Mouse (Mus musculus) G1E (cell line): ENCODE measurements around the gene Uggt1. TPM values are rescaled to one million over a fixed set of nuclear protein-coding genes. Genes with fewer than 3 reads are reported as not detected.

Source experiments
- ATAC-seq: 2 replicates; pipeline ENCODE4 v1.8.0; 2016; ENCODE audit warnings: mild to moderate bottlenecking; ENCODE audit not compliant: insufficient number of reproducible peaks, poor library complexity, low FRiP score, severe bottlenecking; ENCODE audit errors: extremely low read depth
- DNase-seq: peaks from one replicate; pipeline ENCODE4 v3.0.0; 2012; ENCODE audit warnings: low spot score
- H3K27me3 ChIP-seq: 2 replicates; pipeline ENCODE4 v1.6.1; 2012; ENCODE audit warnings: mild to moderate bottlenecking, low read length, inconsistent platforms; ENCODE audit not compliant: insufficient read depth
- H3K36me3 ChIP-seq: replicated peaks from 2 replicates; pipeline ENCODE3; 2012; ENCODE audit warnings: mild to moderate bottlenecking, inconsistent platforms
- H3K4me1 ChIP-seq: 2 replicates; pipeline ENCODE4 v1.6.1; 2012; ENCODE audit warnings: low read depth, low read length, inconsistent platforms, mixed read lengths; ENCODE audit not compliant: insufficient read depth
- H3K4me3 ChIP-seq: 2 replicates; pipeline ENCODE4 v1.5.1; 2012; ENCODE audit warnings: low read depth, mild to moderate bottlenecking, inconsistent platforms, low read length, moderate library complexity, mixed read lengths
- H3K9me3 ChIP-seq: replicated peaks from 2 replicates; pipeline ENCODE4 v1.6.1; 2012; ENCODE audit warnings: inconsistent platforms
- CTCF ChIP-seq: IDR thresholded peaks from 2 replicates; pipeline ENCODE4 v1.5.1; 2012; ENCODE audit warnings: low read depth, low read length, inconsistent platforms, mixed read lengths
- GATA1 ChIP-seq: IDR thresholded peaks from 2 replicates; pipeline ENCODE4 v1.6.1; 2012; ENCODE audit warnings: borderline replicate concordance, low read length, inconsistent platforms, mixed read lengths
- GATA2 ChIP-seq: IDR thresholded peaks from 2 replicates; pipeline ENCODE4 v1.6.1; 2012; ENCODE audit warnings: low read depth, low read length, inconsistent platforms, borderline replicate concordance
- POLR2AphosphoS5 ChIP-seq: IDR thresholded peaks from 2 replicates; pipeline ENCODE4 v1.6.1; 2012; ENCODE audit warnings: low read depth, low read length, inconsistent platforms; ENCODE audit not compliant: insufficient replicate concordance
- TAL1 ChIP-seq: conservative IDR thresholded peaks from 2 replicates; pipeline ENCODE4 v1.6.1; 2012; ENCODE audit warnings: low read depth, low read length, inconsistent platforms, mixed read lengths
- polyA plus RNA-seq: library from polyadenylated mRNA; stranded (reverse); fragments of >175 nt; gene quantifications from 2 replicates; pipeline ENCODE4 v1.2.3, GENCODE M21; 2012
- total RNA-seq, 2 experiments: library from RNA; stranded (forward) in 1 of 2; stranded (reverse) in 1 of 2; fragments of 200-1000 nt in 1 of 2; fragments of >200 nt in 1 of 2; fragmentation: Nextera tagmentation in 1 of 2; gene quantifications; 2 replicates each; pipeline ENCODE4 v1.2.3; 2014 to 2017

Gene Uggt1
- total and polyA plus RNA-seq, 3 experiments, result 12.2 to 97.8 (median 97.4) TPM

- TF ChIP-seq TAL1, result no peak
- no peak for TF ChIP-seq CTCF
- TF ChIP-seq GATA1, result no peak
- no peak for TF ChIP-seq GATA2
- no peak for TF ChIP-seq POLR2AphosphoS5
- no peak overlapping the region for H3K4me3 ChIP-seq
- DNase-seq, result no peak
- H3K27me3 ChIP-seq, result no peaks in the 10 kb centered on the region
- H3K9me3 ChIP-seq, result no peaks in the 10 kb centered on the region
- ATAC-seq, result no peak
- H3K36me3 ChIP-seq, result peaks cover 88% of the 10 kb centered on the region
- peaks cover 29% of the 10 kb centered on the region for H3K4me1 ChIP-seq
Measured at GRCm38 (mm10) chr1:36235855-36236254, 8.7 kb downstream of the Uggt1 start.

- TF ChIP-seq GATA2, result no peak
- TF ChIP-seq POLR2AphosphoS5, result no peak
- TF ChIP-seq CTCF, result no peak
- TF ChIP-seq GATA1, result no peak
- no peak for TF ChIP-seq TAL1
- Histone ChIP-seq H3K4me1 (peaks cover 24% of the 10 kb centered on the region), H3K4me3 (no peak overlapping the region), H3K27me3 (no peaks in the 10 kb centered on the region), H3K9me3 (no peaks in the 10 kb centered on the region), H3K36me3 (peaks cover 87% of the 10 kb centered on the region)
- no peak for DNase-seq
- ATAC-seq, result no peak
Measured at GRCm38 (mm10) chr1:36235057-36235639, 9.4 kb downstream of the Uggt1 start.

- no peak for DNase-seq
- no peak for TF ChIP-seq TAL1
- TF ChIP-seq CTCF, result no peak
- TF ChIP-seq POLR2AphosphoS5, result no peak
- no peak for TF ChIP-seq GATA2
- TF ChIP-seq GATA1, result no peak
- Histone ChIP-seq H3K27me3 (no peaks in the 10 kb centered on the region), H3K4me1 (peaks cover 12% of the 10 kb centered on the region; the same call in 1 of the 2 replicates), H3K36me3 (peaks cover 87% of the 10 kb centered on the region), H3K4me3 (no peak overlapping the region), H3K9me3 (no peaks in the 10 kb centered on the region)
- no peak for ATAC-seq
Measured at GRCm38 (mm10) chr1:36233218-36233617, 11.3 kb downstream of the Uggt1 start.

GRCm38 (mm10) chr1:36230919-36231705, 13.4 kb downstream of the Uggt1 start:
- no peaks in the 10 kb centered on the region for H3K27me3 ChIP-seq
- no peak for ATAC-seq
- no peak for DNase-seq
- peaks cover 92% of the 10 kb centered on the region for H3K36me3 ChIP-seq
- no peak overlapping the region for H3K4me3 ChIP-seq
- no peaks in the 10 kb centered on the region for H3K9me3 ChIP-seq
- TF ChIP-seq GATA2 (no peak), CTCF (no peak), TAL1 (no peak), GATA1 (no peak), POLR2AphosphoS5 (no peak)
- peaks cover 10% of the 10 kb centered on the region; the same call in 1 of the 2 replicates for H3K4me1 ChIP-seq

GRCm38 (mm10) chr1:36228461-36228860, 16.1 kb downstream of the Uggt1 start:
- peaks cover 92% of the 10 kb centered on the region for H3K36me3 ChIP-seq
- ATAC-seq, result no peak
- DNase-seq, result no peak
- 0 out of 2 replicates have a peak, but pooled peaks cover 2% of the 10 kb centered on the region for H3K4me1 ChIP-seq
- no peak overlapping the region for H3K4me3 ChIP-seq
- TF ChIP-seq TAL1 (no peak), CTCF (no peak), GATA1 (no peak), POLR2AphosphoS5 (no peak), GATA2 (no peak)
- no peaks in the 10 kb centered on the region for H3K27me3 ChIP-seq
- no peaks in the 10 kb centered on the region for H3K9me3 ChIP-seq

GRCm38 (mm10) chr1:36224648-36225047, 19.9 kb downstream of the Uggt1 start:
- no peaks in the 10 kb centered on the region for H3K27me3 ChIP-seq
- peaks cover 96% of the 10 kb centered on the region for H3K36me3 ChIP-seq
- no peaks in the 10 kb centered on the region for H3K9me3 ChIP-seq
- no peak overlapping the region for H3K4me3 ChIP-seq
- DNase-seq (no peak), ATAC-seq (no peak)
- TF ChIP-seq GATA2, result no peak
- no peak for TF ChIP-seq TAL1
- TF ChIP-seq POLR2AphosphoS5, result no peak
- no peak for TF ChIP-seq GATA1
- TF ChIP-seq CTCF, result no peak
- H3K4me1 ChIP-seq, result no peaks in the 10 kb centered on the region
